Mouse (Mus musculus) midbrain, embryonic 10.5 days (tissue): Measurements from ENCODE around the gene Chst1. TPM values are rescaled to one million over a fixed set of nuclear protein-coding genes. Genes with fewer than 3 reads are reported as not detected.
A peak's percentile ranks its signal among the peaks of the same experiment; 100 is the strongest.

ENCODE experiments used
- DNase-seq: peaks from one replicate; pipeline ENCODE4 v3.0.0-alpha.2; 2017; ENCODE audit warnings: low spot score
- H3K27ac ChIP-seq: fragments of 300-500 bp; sonication (generic); replicated peaks from 2 replicates; pipeline ENCODE4 v1.5.1; 2016; ENCODE audit warnings: mild to moderate bottlenecking
- H3K27me3 ChIP-seq: fragments of 300-500 bp; sonication (generic); 2 replicates; pipeline ENCODE4 v1.6.1; 2016; ENCODE audit warnings: low read depth, mild to moderate bottlenecking; ENCODE audit not compliant: poor library complexity, severe bottlenecking
- H3K36me3 ChIP-seq: fragments of 300-500 bp; sonication (generic); 2 replicates; pipeline ENCODE4 v1.6.1; 2016; ENCODE audit warnings: mild to moderate bottlenecking, moderate library complexity
- H3K4me1 ChIP-seq: fragments of 300-500 bp; sonication (generic); 2 replicates; pipeline ENCODE4 v1.6.1; 2016
- H3K4me3 ChIP-seq: fragments of 300-500 bp; sonication (generic); 2 replicates; pipeline ENCODE4 v1.5.1; 2016; ENCODE audit warnings: mild to moderate bottlenecking, moderate library complexity
- H3K9me3 ChIP-seq: fragments of 300-500 bp; sonication (generic); replicated peaks from 2 replicates; pipeline ENCODE4 v1.6.1; 2016; ENCODE audit warnings: mild to moderate bottlenecking
- WGBS: fragments of 180-500 bp; shearing (Covaris S2); methylation state at CpG from one replicate; pipeline ENCODE4 v1.1.7; 2016; 5-methylcytosine and 5-hydroxymethylcytosine counted together
- polyA plus RNA-seq: library from polyadenylated mRNA; unstranded; fragments of >200 nt; fragmentation: Nextera tagmentation; extraction: Ambion mirVana; gene quantifications from 2 replicates; pipeline ENCODE4 v1.2.1, GENCODE M21; 2016

Gene Chst1
- polyA plus RNA-seq, 1 experiment from 2014 or later: 5.1 TPM

GRCm38 (mm10) chr2:92617077-92617756 lies 17.7 kb downstream of the Chst1 start:
- peaks cover 4% of the 10 kb centered on the region for H3K27me3 ChIP-seq
- no peaks in the 10 kb centered on the region for H3K9me3 ChIP-seq
- WGBS: 86% methylated on average over 16 of the region's 16 CpGs
- H3K4me3 ChIP-seq: no peak overlapping the region
- no peak for DNase-seq
- H3K36me3 ChIP-seq: peaks cover 15% of the 10 kb centered on the region
- no peak overlapping the region for H3K27ac ChIP-seq
- no peaks in the 10 kb centered on the region for H3K4me1 ChIP-seq

- H3K36me3 ChIP-seq: peaks cover 15% of the 10 kb centered on the region
- 79% methylated on average over 6 of the region's 6 CpGs for WGBS
- no peak overlapping the region for H3K27ac ChIP-seq
- H3K27me3 ChIP-seq: no peaks in the 10 kb centered on the region; the same call in 1 of the 2 replicates
- no peaks in the 10 kb centered on the region for H3K9me3 ChIP-seq
- no peaks in the 10 kb centered on the region for H3K4me1 ChIP-seq
- no peak overlapping the region for H3K4me3 ChIP-seq
- no peak for DNase-seq
These were observed 18.5 kb downstream of the Chst1 start for GRCm38 (mm10) chr2:92618016-92618415.

- no peaks in the 10 kb centered on the region for H3K9me3 ChIP-seq
- H3K27ac ChIP-seq: no peak overlapping the region
- WGBS: 88% methylated on average over 2 of the region's 2 CpGs
- no peak for DNase-seq
- peaks cover 5% of the 10 kb centered on the region; the same call in 1 of the 2 replicates for H3K4me1 ChIP-seq
- no peak overlapping the region for H3K4me3 ChIP-seq
- H3K27me3 ChIP-seq: no peaks in the 10 kb centered on the region
- no peaks in the 10 kb centered on the region for H3K36me3 ChIP-seq
These were observed 28.1 kb downstream of the Chst1 start for GRCm38 (mm10) chr2:92627633-92628032.

- H3K27ac ChIP-seq: no peak overlapping the region
- 92% methylated on average over 11 of the region's 11 CpGs for WGBS
These were observed 31.3 kb downstream of the Chst1 start for GRCm38 (mm10) chr2:92630799-92631198.

GRCm38 (mm10) chr2:92632027-92632426 lies 32.5 kb downstream of the Chst1 start:
- Histone ChIP-seq H3K27me3 (no peaks in the 10 kb centered on the region), H3K4me1 (peaks cover 9% of the 10 kb centered on the region; the same call in 1 of the 2 replicates), H3K9me3 (no peaks in the 10 kb centered on the region), H3K27ac (no peak overlapping the region), H3K4me3 (no peak overlapping the region), H3K36me3 (no peaks in the 10 kb centered on the region)
- no peak for DNase-seq
- WGBS: 75% methylated on average over 1 of the region's 1 CpGs

More at GRCm38 (mm10) chr2:92630799-92631198, 31.3 kb downstream of the Chst1 start:
- no peak overlapping the region for H3K4me3 ChIP-seq
- no peaks in the 10 kb centered on the region for H3K36me3 ChIP-seq
- H3K27me3 ChIP-seq: no peaks in the 10 kb centered on the region
- peaks cover 9% of the 10 kb centered on the region; the same call in 1 of the 2 replicates for H3K4me1 ChIP-seq
- DNase-seq: no peak
- H3K9me3 ChIP-seq: no peaks in the 10 kb centered on the region

- no peak for DNase-seq
These were observed 41.0 kb downstream of the Chst1 start for GRCm38 (mm10) chr2:92640555-92640954.

GRCm38 (mm10) chr2:92645282-92646037 lies 46.0 kb downstream of the Chst1 start:
- no peaks in the 10 kb centered on the region for H3K27me3 ChIP-seq
- DNase-seq: no peak
- H3K9me3 ChIP-seq: no peaks in the 10 kb centered on the region
- H3K4me3 ChIP-seq: no peak overlapping the region
- no peaks in the 10 kb centered on the region for H3K36me3 ChIP-seq
- 63% methylated on average over 7 of the region's 7 CpGs for WGBS
- peaks cover 11% of the 10 kb centered on the region for H3K4me1 ChIP-seq
- H3K27ac ChIP-seq: peak overlapping the region; percentile 55; the same call in 1 of the 2 replicates

More at GRCm38 (mm10) chr2:92640555-92640954, 41.0 kb downstream of the Chst1 start:
- 27% methylated on average over 8 of the region's 8 CpGs for WGBS
- Histone ChIP-seq H3K36me3 (no peaks in the 10 kb centered on the region), H3K4me1 (peaks cover 16% of the 10 kb centered on the region), H3K9me3 (no peaks in the 10 kb centered on the region), H3K4me3 (no peak overlapping the region), H3K27me3 (no peaks in the 10 kb centered on the region), H3K27ac (no peak overlapping the region)

- no peak overlapping the region for H3K4me3 ChIP-seq
- H3K9me3 ChIP-seq: no peaks in the 10 kb centered on the region
- no peaks in the 10 kb centered on the region for H3K36me3 ChIP-seq
- DNase-seq: no peak
- no peaks in the 10 kb centered on the region for H3K27me3 ChIP-seq
- 74% methylated on average over 5 of the region's 5 CpGs for WGBS
- H3K27ac ChIP-seq: no peak overlapping the region
- H3K4me1 ChIP-seq: peaks cover 10% of the 10 kb centered on the region
These were observed 49.8 kb downstream of the Chst1 start for GRCm38 (mm10) chr2:92649154-92649801.

GRCm38 (mm10) chr2:92650428-92650827 lies 50.9 kb downstream of the Chst1 start:
- Histone ChIP-seq H3K4me3 (no peak overlapping the region), H3K9me3 (no peaks in the 10 kb centered on the region), H3K36me3 (no peaks in the 10 kb centered on the region), H3K4me1 (peaks cover 6% of the 10 kb centered on the region), H3K27ac (no peak overlapping the region), H3K27me3 (no peaks in the 10 kb centered on the region)
- WGBS: 72% methylated on average over 1 of the region's 1 CpGs
- no peak for DNase-seq

GRCm38 (mm10) chr2:92651294-92651816 lies 51.8 kb downstream of the Chst1 start:
- Histone ChIP-seq H3K36me3 (no peaks in the 10 kb centered on the region), H3K4me3 (no peak overlapping the region), H3K27ac (no peak overlapping the region), H3K27me3 (no peaks in the 10 kb centered on the region), H3K4me1 (no peaks in the 10 kb centered on the region), H3K9me3 (no peaks in the 10 kb centered on the region)
- no peak for DNase-seq
- WGBS: 87% methylated on average over 7 of the region's 7 CpGs

- Histone ChIP-seq H3K27me3 (no peaks in the 10 kb centered on the region), H3K4me3 (no peak overlapping the region), H3K9me3 (0 out of 2 replicates have a peak, but pooled peaks cover 6% of the 10 kb centered on the region), H3K27ac (no peak overlapping the region), H3K36me3 (no peaks in the 10 kb centered on the region), H3K4me1 (peaks cover 22% of the 10 kb centered on the region)
- DNase-seq: no peak
- 88% methylated on average over 2 of the region's 2 CpGs for WGBS
These were observed 57.7 kb downstream of the Chst1 start for GRCm38 (mm10) chr2:92657189-92657588.

GRCm38 (mm10) chr2:92658293-92659150 lies 59.0 kb downstream of the Chst1 start:
- Histone ChIP-seq H3K4me3 (no peak overlapping the region), H3K4me1 (peaks cover 30% of the 10 kb centered on the region), H3K9me3 (0 out of 2 replicates have a peak, but pooled peaks cover 6% of the 10 kb centered on the region), H3K36me3 (no peaks in the 10 kb centered on the region), H3K27ac (peak overlapping the region; percentile 69), H3K27me3 (no peaks in the 10 kb centered on the region)
- DNase-seq: no peak
- 67% methylated on average over 1 of the region's 1 CpGs for WGBS
